Mouse (Mus musculus) erythroblast, embryonic 14.5 days (primary cell): ENCODE measurements around the gene Dst.

ENCODE experiments used
- GATA1 ChIP-seq: IDR thresholded peaks from 2 replicates; pipeline ENCODE4 v1.6.1; 2012; ENCODE audit warnings: low read length, inconsistent platforms, mixed read lengths
- TAL1 ChIP-seq: IDR thresholded peaks from 3 replicates; pipeline ENCODE4 v1.6.1; 2012; ENCODE audit warnings: low read length, inconsistent platforms, mixed read lengths

DNA sequence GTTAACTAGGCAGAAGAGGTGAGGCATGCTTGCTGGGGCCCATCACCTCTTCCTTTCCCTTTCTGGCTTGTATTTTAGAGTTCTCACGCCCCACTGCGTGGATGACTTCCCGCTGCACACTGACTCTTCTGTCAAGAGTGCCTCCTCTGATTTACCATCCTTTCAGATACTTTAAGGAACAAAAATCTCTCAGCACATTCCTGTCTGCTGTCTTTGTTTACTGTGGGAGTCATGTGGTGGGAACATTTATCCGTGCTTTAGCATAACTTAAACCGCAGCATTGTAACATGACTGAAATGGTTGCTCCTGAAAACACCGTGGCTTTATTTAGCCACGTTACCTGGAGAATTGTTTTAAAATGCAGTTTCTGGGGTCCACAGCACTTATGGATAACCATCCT lies 182.7 kb downstream of the Dst start:
- TF ChIP-seq GATA1 (no peak), TAL1 (no peak)
